Mouse (Mus musculus) G1E (cell line): ENCODE data around the gene Hspa2. TPM values are rescaled to one million over a fixed set of nuclear protein-coding genes. Genes with fewer than 3 reads are reported as not detected.

Experiments
- ATAC-seq: 2 replicates; pipeline ENCODE4 v1.8.0; 2016; ENCODE audit warnings: mild to moderate bottlenecking; ENCODE audit not compliant: insufficient number of reproducible peaks, poor library complexity, low FRiP score, severe bottlenecking; ENCODE audit errors: extremely low read depth
- DNase-seq: peaks from one replicate; pipeline ENCODE4 v3.0.0; 2012; ENCODE audit warnings: low spot score
- H3K27me3 ChIP-seq: 2 replicates; pipeline ENCODE4 v1.6.1; 2012; ENCODE audit warnings: mild to moderate bottlenecking, low read length, inconsistent platforms; ENCODE audit not compliant: insufficient read depth
- H3K36me3 ChIP-seq: replicated peaks from 2 replicates; pipeline ENCODE3; 2012; ENCODE audit warnings: mild to moderate bottlenecking, inconsistent platforms
- H3K4me1 ChIP-seq: 2 replicates; pipeline ENCODE4 v1.6.1; 2012; ENCODE audit warnings: low read depth, low read length, inconsistent platforms, mixed read lengths; ENCODE audit not compliant: insufficient read depth
- H3K4me3 ChIP-seq: 2 replicates; pipeline ENCODE4 v1.5.1; 2012; ENCODE audit warnings: low read depth, mild to moderate bottlenecking, inconsistent platforms, low read length, moderate library complexity, mixed read lengths
- H3K9me3 ChIP-seq: replicated peaks from 2 replicates; pipeline ENCODE4 v1.6.1; 2012; ENCODE audit warnings: inconsistent platforms
- CTCF ChIP-seq: IDR thresholded peaks from 2 replicates; pipeline ENCODE4 v1.5.1; 2012; ENCODE audit warnings: low read depth, low read length, inconsistent platforms, mixed read lengths
- GATA1 ChIP-seq: IDR thresholded peaks from 2 replicates; pipeline ENCODE4 v1.6.1; 2012; ENCODE audit warnings: borderline replicate concordance, low read length, inconsistent platforms, mixed read lengths
- GATA2 ChIP-seq: IDR thresholded peaks from 2 replicates; pipeline ENCODE4 v1.6.1; 2012; ENCODE audit warnings: low read depth, low read length, inconsistent platforms, borderline replicate concordance
- POLR2AphosphoS5 ChIP-seq: IDR thresholded peaks from 2 replicates; pipeline ENCODE4 v1.6.1; 2012; ENCODE audit warnings: low read depth, low read length, inconsistent platforms; ENCODE audit not compliant: insufficient replicate concordance
- TAL1 ChIP-seq: conservative IDR thresholded peaks from 2 replicates; pipeline ENCODE4 v1.6.1; 2012; ENCODE audit warnings: low read depth, low read length, inconsistent platforms, mixed read lengths
- polyA plus RNA-seq: library from polyadenylated mRNA; stranded (reverse); fragments of >175 nt; gene quantifications from 2 replicates; pipeline ENCODE4 v1.2.3, GENCODE M21; 2012
- total RNA-seq, 2 experiments: library from RNA; stranded (forward) in 1 of 2; stranded (reverse) in 1 of 2; fragments of 200-1000 nt in 1 of 2; fragments of >200 nt in 1 of 2; fragmentation: Nextera tagmentation in 1 of 2; gene quantifications; 2 replicates each; pipeline ENCODE4 v1.2.3; 2014 to 2017

The Hspa2 gene
- total and polyA plus RNA-seq, 3 experiments = 7.3 to 12.0 (median 11.3) TPM

DNA sequence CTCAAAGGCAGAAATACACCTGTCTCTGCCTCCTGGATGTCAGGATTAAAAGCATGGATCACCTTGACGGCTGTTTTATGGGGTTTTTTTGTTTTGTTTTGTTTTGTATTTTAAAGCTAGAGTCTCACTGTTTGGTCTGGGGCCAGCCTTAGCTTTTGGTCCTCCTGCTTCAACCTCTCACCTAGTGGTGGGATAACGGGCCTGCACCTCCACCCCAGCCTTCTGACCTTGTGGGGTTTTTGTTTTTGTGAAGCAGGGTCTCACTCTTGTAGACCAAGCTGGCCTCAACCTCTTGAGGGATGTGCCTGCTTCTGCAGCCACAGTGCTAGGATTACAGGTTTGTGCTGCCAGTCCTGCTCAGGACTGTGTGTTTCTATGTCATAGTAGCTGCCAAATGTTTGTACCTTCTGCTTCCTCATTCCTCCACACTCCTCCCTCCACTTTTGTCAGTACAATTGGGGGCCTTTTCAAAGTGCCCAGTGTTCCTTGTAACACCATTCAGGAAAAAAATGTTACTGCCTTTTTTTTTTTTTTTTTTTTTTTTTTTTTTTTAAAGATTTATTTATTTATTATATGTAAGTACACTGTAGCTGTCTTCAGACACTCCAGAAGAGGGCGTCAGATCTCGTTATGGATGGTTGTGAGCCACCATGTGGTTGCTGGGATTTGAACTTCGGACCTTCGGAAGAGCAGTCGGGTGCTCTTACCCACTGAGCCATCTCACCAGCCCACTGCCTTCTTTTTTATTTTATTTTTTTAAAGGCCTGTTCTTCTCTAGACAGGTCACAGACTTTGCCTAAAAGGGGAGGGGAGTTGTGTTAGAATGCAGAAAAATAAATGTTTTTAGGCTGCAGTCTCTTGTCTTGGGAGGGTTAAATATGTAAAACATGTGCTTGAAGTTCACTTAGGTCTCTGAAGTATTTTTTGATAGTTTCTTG, 30.8 kb upstream of the Hspa2 start:
- H3K27me3 ChIP-seq = no peaks in the 10 kb centered on the region
- TF ChIP-seq CTCF (peak; percentile 62), POLR2AphosphoS5 (no peak), GATA1 (no peak), GATA2 (no peak), TAL1 (no peak)
- peaks cover 41% of the 10 kb centered on the region for H3K36me3 ChIP-seq
- ATAC-seq (no peak), DNase-seq (no peak)
- no peaks in the 10 kb centered on the region for H3K9me3 ChIP-seq
- H3K4me3 ChIP-seq = peak overlapping the region; percentile 91; the same call in 1 of the 2 replicates
- H3K4me1 ChIP-seq = peaks cover 78% of the 10 kb centered on the region

DNA sequence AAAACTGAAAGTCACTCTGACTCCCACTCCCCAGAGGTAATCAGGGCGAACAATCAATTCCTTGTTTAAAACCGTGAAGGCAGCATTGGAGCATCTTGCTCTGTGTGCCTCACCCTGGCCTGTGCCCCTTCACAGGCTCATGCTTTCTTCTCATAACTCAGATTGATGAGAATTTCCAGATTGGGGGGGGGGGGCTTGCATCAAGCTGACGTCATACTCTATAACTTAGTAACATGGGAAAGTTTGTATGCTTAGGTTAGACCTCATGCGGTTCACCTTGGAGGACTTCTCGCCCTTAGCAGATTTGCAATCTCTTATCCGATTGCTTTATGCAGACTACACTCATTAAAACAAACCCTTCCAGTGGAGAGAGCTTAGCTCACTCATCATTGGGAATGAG, 30.0 kb upstream of the Hspa2 start:
- no peaks in the 10 kb centered on the region for H3K27me3 ChIP-seq
- peaks cover 78% of the 10 kb centered on the region for H3K4me1 ChIP-seq
- H3K9me3 ChIP-seq = no peaks in the 10 kb centered on the region
- TF ChIP-seq GATA1 (no peak), POLR2AphosphoS5 (no peak), CTCF (no peak), GATA2 (no peak), TAL1 (no peak)
- ATAC-seq (no peak), DNase-seq (no peak)
- peaks cover 44% of the 10 kb centered on the region for H3K36me3 ChIP-seq
- H3K4me3 ChIP-seq = no peak overlapping the region; the same call in 1 of the 2 replicates

DNA sequence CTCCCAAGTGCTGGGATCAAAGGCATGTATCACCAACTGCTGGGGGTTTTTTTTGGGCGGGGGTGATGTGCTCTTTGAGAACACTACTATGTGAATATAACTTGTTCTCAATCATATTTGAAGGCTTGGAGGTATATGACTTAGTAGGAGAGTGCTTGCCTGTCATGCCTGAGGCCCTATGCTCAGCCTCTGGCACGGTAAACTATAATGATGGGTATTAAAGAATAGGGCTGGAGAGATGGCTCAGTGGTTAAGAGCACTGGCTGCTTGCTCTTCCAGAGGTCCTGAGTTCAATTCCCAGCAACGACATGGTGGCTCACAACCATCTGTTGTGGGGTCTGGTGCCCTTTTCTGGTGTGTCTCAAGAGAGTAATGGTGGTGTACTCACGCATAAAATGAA, 29.1 kb upstream of the Hspa2 start:
- Histone ChIP-seq H3K36me3 (peaks cover 51% of the 10 kb centered on the region), H3K4me3 (no peak overlapping the region), H3K4me1 (peaks cover 84% of the 10 kb centered on the region), H3K27me3 (no peaks in the 10 kb centered on the region), H3K9me3 (no peaks in the 10 kb centered on the region)
- no peak for ATAC-seq
- DNase-seq = no peak
- TF ChIP-seq CTCF (no peak), POLR2AphosphoS5 (no peak), TAL1 (no peak), GATA1 (no peak), GATA2 (no peak)

DNA sequence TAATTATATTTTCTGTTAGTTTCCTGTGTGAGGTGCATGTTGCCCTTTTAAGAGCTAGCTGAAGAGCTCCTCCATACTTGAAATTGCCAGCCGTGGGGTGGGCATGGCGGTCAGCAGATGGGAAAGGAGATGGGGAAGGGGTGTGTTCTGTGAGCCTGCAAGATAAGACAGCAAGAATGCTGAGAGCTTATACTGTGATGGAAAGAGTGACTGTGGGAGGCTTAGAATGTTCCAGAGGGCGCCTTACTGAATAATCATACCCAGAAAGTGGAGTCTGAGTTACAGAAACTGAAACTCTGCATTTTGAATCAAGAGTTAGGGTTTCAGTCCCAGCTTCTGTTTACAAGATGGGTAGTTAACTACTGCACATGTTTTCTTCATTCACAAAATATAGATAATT, 28.5 kb upstream of the Hspa2 start:
- peak; percentile 48 for DNase-seq
- peaks cover 57% of the 10 kb centered on the region for H3K36me3 ChIP-seq
- peak; percentile 63 for ATAC-seq

DNA sequence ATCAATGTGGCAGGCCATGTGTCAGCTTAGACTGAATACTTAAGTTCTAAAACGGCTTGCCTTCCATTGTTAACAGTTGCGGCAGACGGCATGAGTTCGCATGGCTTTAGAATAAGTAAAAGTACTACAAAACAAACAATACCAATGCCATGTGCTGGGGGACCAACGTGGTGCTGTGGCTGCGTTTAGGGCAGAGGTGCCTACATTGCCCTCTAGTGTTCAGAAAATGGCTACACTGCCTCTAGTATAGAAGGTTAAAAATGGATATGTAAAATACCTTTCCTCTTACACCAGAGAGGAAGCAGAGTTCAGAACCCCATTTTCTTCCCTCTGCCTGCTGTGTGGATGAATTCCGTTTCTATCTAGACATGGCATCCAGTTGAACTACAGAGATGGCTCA, 27.3 kb upstream of the Hspa2 start:
- H3K9me3 ChIP-seq = no peaks in the 10 kb centered on the region
- DNase-seq = peak; percentile 37
- 0 out of 2 replicates have a peak, but pooled peaks have one; percentile 29 for ATAC-seq
- peak; percentile 67; the same call in 1 of the 2 replicates for TF ChIP-seq CTCF
- no peak for TF ChIP-seq POLR2AphosphoS5
- no peak for TF ChIP-seq GATA2
- H3K4me3 ChIP-seq = no peak overlapping the region; the same call in 1 of the 2 replicates
- peaks cover 65% of the 10 kb centered on the region for H3K36me3 ChIP-seq
- H3K4me1 ChIP-seq = peaks cover 89% of the 10 kb centered on the region
- no peaks in the 10 kb centered on the region for H3K27me3 ChIP-seq

More for the DNA sequence above, 28.5 kb upstream of the Hspa2 start:
- H3K4me3 ChIP-seq = no peak overlapping the region; the same call in 1 of the 2 replicates
- TF ChIP-seq GATA2 = no peak
- no peak for TF ChIP-seq GATA1
- no peak for TF ChIP-seq POLR2AphosphoS5
- peak; percentile 86 for TF ChIP-seq TAL1
- no peak for TF ChIP-seq CTCF
- no peaks in the 10 kb centered on the region for H3K9me3 ChIP-seq
- no peaks in the 10 kb centered on the region for H3K27me3 ChIP-seq
- H3K4me1 ChIP-seq = peaks cover 87% of the 10 kb centered on the region

DNA sequence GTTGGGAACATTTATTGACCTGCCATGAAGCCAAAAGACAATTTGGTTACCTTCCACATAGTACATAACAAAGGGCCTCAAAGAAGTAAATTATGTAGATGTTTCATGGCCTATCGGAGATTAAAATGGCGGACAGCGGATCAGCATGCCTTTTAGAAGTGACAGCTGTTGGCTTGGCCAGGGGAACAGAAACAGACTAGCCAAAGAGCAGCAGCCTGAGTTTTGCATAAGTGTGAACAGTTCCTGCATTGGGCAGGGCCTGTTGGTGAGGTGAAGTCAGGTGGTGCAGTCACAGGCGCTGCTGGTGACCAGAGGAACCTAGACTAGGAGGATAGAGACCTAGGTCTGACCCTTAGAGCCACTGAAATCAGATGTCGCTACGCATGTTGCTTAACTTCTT, 26.9 kb upstream of the Hspa2 start:
- H3K9me3 ChIP-seq = no peaks in the 10 kb centered on the region
- peaks cover 87% of the 10 kb centered on the region for H3K4me1 ChIP-seq
- DNase-seq = no peak
- no peak for TF ChIP-seq GATA2
- no peak for TF ChIP-seq POLR2AphosphoS5
- no peak for TF ChIP-seq CTCF
- no peak for TF ChIP-seq GATA1
- H3K4me3 ChIP-seq = no peak overlapping the region
- peaks cover 67% of the 10 kb centered on the region for H3K36me3 ChIP-seq
- ATAC-seq = no peak
- H3K27me3 ChIP-seq = no peaks in the 10 kb centered on the region
